Mouse (Mus musculus) limb, embryonic 10.5 days (tissue): Measurements from ENCODE around the gene Pde6c. TPM values are rescaled to one million over a fixed set of nuclear protein-coding genes. Genes with fewer than 3 reads are reported as not detected.

Experiments used
- DNase-seq: peaks from one replicate; pipeline ENCODE4 v3.0.0-alpha.2; 2017; ENCODE audit warnings: low spot score
- H3K27ac ChIP-seq: fragments of 300-500 bp; sonication (generic); 2 replicates; pipeline ENCODE4 v1.5.1; 2016; ENCODE audit warnings: mild to moderate bottlenecking
- H3K27me3 ChIP-seq: fragments of 300-500 bp; sonication (generic); 2 replicates; pipeline ENCODE4 v1.6.1; 2016; ENCODE audit warnings: low read depth, mild to moderate bottlenecking; ENCODE audit not compliant: poor library complexity, severe bottlenecking
- H3K36me3 ChIP-seq: fragments of 300-500 bp; sonication (generic); 2 replicates; pipeline ENCODE4 v1.6.1; 2016; ENCODE audit warnings: mild to moderate bottlenecking, moderate library complexity
- H3K4me1 ChIP-seq: fragments of 300-500 bp; sonication (generic); 2 replicates; pipeline ENCODE4 v1.6.1; 2016
- H3K4me3 ChIP-seq: fragments of 300-500 bp; sonication (generic); 2 replicates; pipeline ENCODE4 v1.5.1; 2016; ENCODE audit warnings: mild to moderate bottlenecking, moderate library complexity
- H3K9me3 ChIP-seq: fragments of 300-500 bp; sonication (generic); replicated peaks from 2 replicates; pipeline ENCODE4 v1.6.1; 2016; ENCODE audit warnings: mild to moderate bottlenecking
- WGBS: fragments of 180-500 bp; shearing (Covaris S2); methylation state at CpG from one replicate; pipeline ENCODE4 v1.1.7; 2016; 5-methylcytosine and 5-hydroxymethylcytosine counted together
- polyA plus RNA-seq: library from polyadenylated mRNA; unstranded; fragments of >200 nt; fragmentation: Nextera tagmentation; extraction: Ambion mirVana; gene quantifications from 2 replicates; pipeline ENCODE4 v1.2.1, GENCODE M21; 2016

The Pde6c gene
- polyA plus RNA-seq: 0.05 TPM in 1 of 2 replicates, not detected in the other

GRCm38 (mm10) chr19:38132481-38132880, at the start of gene Pde6c:
Gene Pde6c (plus strand): TSS chr19:38132781.
- Histone ChIP-seq H3K27me3 (no peaks in the 10 kb centered on the region), H3K27ac (no peak within 1 kb of the TSS), H3K9me3 (no peaks in the 10 kb centered on the region), H3K4me1 (0 out of 2 replicates have a peak, but pooled peaks cover 2% of the 10 kb centered on the region), H3K36me3 (no peaks in the 10 kb centered on the region), H3K4me3 (no peak within 1 kb of the TSS)
- peak; percentile 22 for DNase-seq
- 81% methylated on average over 6 of the region's 6 CpGs for WGBS

GRCm38 (mm10) chr19:38082931-38083525, 49.6 kb upstream of the Pde6c start:
- Histone ChIP-seq H3K4me1 (no peaks in the 10 kb centered on the region; the same call in 1 of the 2 replicates), H3K27me3 (no peaks in the 10 kb centered on the region), H3K9me3 (no peaks in the 10 kb centered on the region), H3K4me3 (no peak overlapping the region), H3K27ac (no peak overlapping the region), H3K36me3 (no peaks in the 10 kb centered on the region)
- DNase-seq: no peak
- WGBS: 70% methylated on average over 5 of the region's 5 CpGs

GRCm38 (mm10) chr19:38085841-38086240, 46.7 kb upstream of the Pde6c start:
- DNase-seq: no peak
- 92% methylated on average over 4 of the region's 4 CpGs for WGBS

DNA sequence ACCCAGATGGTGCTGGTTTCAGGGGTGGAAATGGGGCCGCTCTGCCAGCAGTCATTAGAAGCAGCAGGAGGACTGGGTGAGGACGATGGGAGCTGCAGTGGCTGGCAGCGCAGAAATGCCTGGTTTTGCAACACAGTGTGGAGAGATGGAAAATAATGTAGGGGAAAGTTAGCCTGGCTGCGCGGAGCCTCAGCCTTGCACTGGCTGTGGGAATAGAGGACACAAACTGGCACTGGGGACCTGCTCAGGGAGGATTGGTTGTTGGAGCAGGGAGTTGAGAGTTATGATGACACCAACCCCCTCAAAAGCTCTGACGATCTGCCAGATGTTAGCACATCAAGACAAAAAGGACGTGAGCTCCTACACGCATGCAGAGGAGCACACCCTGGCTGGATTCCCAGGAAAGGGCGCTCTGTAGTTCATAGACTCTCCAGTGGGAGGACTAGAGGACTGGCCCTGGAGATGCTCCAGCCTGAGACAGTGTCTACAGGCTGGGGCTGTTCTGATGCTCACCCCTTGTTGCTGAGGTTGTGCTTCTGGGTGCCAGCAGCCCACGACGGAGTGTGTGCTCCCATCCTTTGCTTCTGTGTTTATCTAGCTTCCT, 45.5 kb upstream of the Pde6c start:
- Histone ChIP-seq H3K9me3 (no peaks in the 10 kb centered on the region), H3K36me3 (no peaks in the 10 kb centered on the region), H3K27ac (no peak overlapping the region), H3K27me3 (no peaks in the 10 kb centered on the region), H3K4me1 (peaks cover 5% of the 10 kb centered on the region), H3K4me3 (no peak overlapping the region)
- WGBS: 64% methylated on average over 11 of the region's 11 CpGs
- no peak for DNase-seq

More at GRCm38 (mm10) chr19:38085841-38086240, 46.7 kb upstream of the Pde6c start:
- H3K4me3 ChIP-seq: no peak overlapping the region
- no peaks in the 10 kb centered on the region for H3K27me3 ChIP-seq
- no peak overlapping the region for H3K27ac ChIP-seq
- no peaks in the 10 kb centered on the region for H3K9me3 ChIP-seq
- no peaks in the 10 kb centered on the region for H3K4me1 ChIP-seq
- H3K36me3 ChIP-seq: no peaks in the 10 kb centered on the region

DNA sequence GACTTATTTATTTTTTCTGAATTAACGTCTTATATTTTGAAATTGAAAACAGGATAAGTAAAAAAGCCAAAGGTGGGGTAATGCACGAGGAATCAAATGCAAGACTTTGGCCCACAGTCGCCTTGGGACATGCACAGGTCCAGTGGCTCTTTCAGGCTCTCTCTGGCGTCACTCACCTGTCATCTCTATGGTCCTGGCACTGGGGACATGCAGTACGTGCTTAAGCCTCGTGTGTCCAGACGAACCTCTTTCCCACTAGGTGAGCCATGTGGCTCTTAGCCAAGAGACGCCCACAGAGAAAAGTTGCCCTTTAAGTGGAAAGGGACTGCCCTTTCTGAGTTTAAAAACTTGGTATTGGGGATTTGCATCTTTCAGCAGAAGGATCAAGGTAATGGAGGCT, 43.2 kb upstream of the Pde6c start:
- WGBS: 83% methylated on average over 8 of the region's 8 CpGs
- no peak overlapping the region for H3K4me3 ChIP-seq
- peaks cover 9% of the 10 kb centered on the region for H3K27me3 ChIP-seq
- no peak for DNase-seq
- no peak overlapping the region for H3K27ac ChIP-seq
- no peaks in the 10 kb centered on the region for H3K36me3 ChIP-seq
- no peaks in the 10 kb centered on the region for H3K9me3 ChIP-seq
- peaks cover 6% of the 10 kb centered on the region for H3K4me1 ChIP-seq

- peaks cover 14% of the 10 kb centered on the region for H3K4me1 ChIP-seq
- WGBS: 50% methylated on average over 4 of the region's 4 CpGs
- H3K27ac ChIP-seq: no peak overlapping the region
- no peaks in the 10 kb centered on the region for H3K36me3 ChIP-seq
- no peaks in the 10 kb centered on the region for H3K9me3 ChIP-seq
- peaks cover 31% of the 10 kb centered on the region for H3K27me3 ChIP-seq
- no peak for DNase-seq
- H3K4me3 ChIP-seq: no peak overlapping the region
Observed at GRCm38 (mm10) chr19:38091512-38091985, 41.0 kb upstream of the Pde6c start.

DNA sequence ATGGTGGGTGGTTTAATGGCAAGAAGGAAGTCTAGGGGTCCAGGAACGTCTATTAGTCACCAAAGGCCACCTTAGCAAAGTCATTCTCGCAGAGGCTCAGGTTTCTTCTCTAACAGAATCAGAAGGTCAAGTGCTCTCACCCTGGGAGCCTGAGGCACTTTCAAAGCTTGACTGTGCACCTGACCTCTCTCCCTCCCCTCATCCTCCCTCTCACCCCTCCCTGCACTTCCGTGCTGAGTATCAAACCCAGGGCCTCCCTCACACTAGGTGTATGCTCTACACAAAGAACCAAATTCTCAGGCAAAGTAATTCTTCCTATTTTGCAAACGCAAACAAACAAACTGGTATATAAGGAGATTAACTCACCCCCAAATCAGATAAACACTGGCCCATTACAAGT, 36.4 kb upstream of the Pde6c start:
- H3K9me3 ChIP-seq: no peaks in the 10 kb centered on the region
- H3K4me3 ChIP-seq: peak overlapping the region; percentile 47; the same call in 1 of the 2 replicates
- H3K27me3 ChIP-seq: peaks cover 73% of the 10 kb centered on the region
- H3K4me1 ChIP-seq: peaks cover 27% of the 10 kb centered on the region
- no peak for DNase-seq
- H3K27ac ChIP-seq: no peak overlapping the region
- H3K36me3 ChIP-seq: no peaks in the 10 kb centered on the region
- WGBS: 8% methylated on average over 4 of the region's 4 CpGs

GRCm38 (mm10) chr19:38096858-38097758, 35.5 kb upstream of the Pde6c start, which contains the start of gene Ffar4:
Gene Ffar4 (plus strand): TSS chr19:38097071.
- under 1% methylated on average over 77 of the region's 77 CpGs for WGBS
- Histone ChIP-seq H3K27ac (0 out of 2 replicates have a peak within 1 kb of the TSS, but pooled peaks have one; percentile 30), H3K36me3 (no peaks in the 10 kb centered on the region), H3K27me3 (peaks cover 76% of the 10 kb centered on the region), H3K9me3 (no peaks in the 10 kb centered on the region), H3K4me3 (peak within 1 kb of the TSS; percentile 47), H3K4me1 (peaks cover 21% of the 10 kb centered on the region)
- peak; percentile 57 for DNase-seq

DNA sequence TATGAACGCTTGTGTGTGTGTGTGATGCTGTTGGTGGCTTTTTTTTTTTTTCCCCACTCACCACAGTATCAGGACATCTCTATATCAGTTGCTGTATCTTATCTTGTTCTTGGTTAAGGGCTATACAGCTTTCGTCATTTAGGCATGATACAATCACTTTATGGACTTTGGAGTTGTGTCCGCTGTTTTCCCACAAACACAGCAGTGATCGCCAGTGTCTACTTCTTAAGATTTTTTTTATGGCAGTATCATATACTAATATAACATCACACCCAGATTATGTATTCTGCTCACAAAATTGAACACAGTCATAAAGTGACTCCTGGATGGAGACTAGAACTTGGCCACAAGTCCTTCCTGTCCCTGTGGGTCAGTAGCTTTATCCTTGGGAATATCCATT, 24.7 kb upstream of the Pde6c start:
- WGBS: 95% methylated on average over 4 of the region's 4 CpGs
- Histone ChIP-seq H3K36me3 (no peaks in the 10 kb centered on the region), H3K4me3 (no peak overlapping the region), H3K27ac (no peak overlapping the region), H3K9me3 (no peaks in the 10 kb centered on the region), H3K27me3 (no peaks in the 10 kb centered on the region), H3K4me1 (0 out of 2 replicates have a peak, but pooled peaks cover 3% of the 10 kb centered on the region)
- no peak for DNase-seq

- 0 out of 2 replicates have a peak, but pooled peaks cover 3% of the 10 kb centered on the region for H3K4me1 ChIP-seq
- 93% methylated on average over 15 of the region's 15 CpGs for WGBS
- no peak overlapping the region for H3K4me3 ChIP-seq
- H3K36me3 ChIP-seq: no peaks in the 10 kb centered on the region
- no peak for DNase-seq
- no peak overlapping the region for H3K27ac ChIP-seq
- H3K9me3 ChIP-seq: no peaks in the 10 kb centered on the region
- no peaks in the 10 kb centered on the region for H3K27me3 ChIP-seq
Observed at GRCm38 (mm10) chr19:38109506-38110242, 22.9 kb upstream of the Pde6c start.

- H3K27me3 ChIP-seq: no peaks in the 10 kb centered on the region
- peaks cover 5% of the 10 kb centered on the region; the same call in 1 of the 2 replicates for H3K4me1 ChIP-seq
- H3K27ac ChIP-seq: no peak overlapping the region
- no peaks in the 10 kb centered on the region for H3K9me3 ChIP-seq
- no peaks in the 10 kb centered on the region for H3K36me3 ChIP-seq
- no peak overlapping the region for H3K4me3 ChIP-seq
- 75% methylated on average over 8 of the region's 8 CpGs for WGBS
- no peak for DNase-seq
Observed at GRCm38 (mm10) chr19:38111056-38111455, 21.5 kb upstream of the Pde6c start.

DNA sequence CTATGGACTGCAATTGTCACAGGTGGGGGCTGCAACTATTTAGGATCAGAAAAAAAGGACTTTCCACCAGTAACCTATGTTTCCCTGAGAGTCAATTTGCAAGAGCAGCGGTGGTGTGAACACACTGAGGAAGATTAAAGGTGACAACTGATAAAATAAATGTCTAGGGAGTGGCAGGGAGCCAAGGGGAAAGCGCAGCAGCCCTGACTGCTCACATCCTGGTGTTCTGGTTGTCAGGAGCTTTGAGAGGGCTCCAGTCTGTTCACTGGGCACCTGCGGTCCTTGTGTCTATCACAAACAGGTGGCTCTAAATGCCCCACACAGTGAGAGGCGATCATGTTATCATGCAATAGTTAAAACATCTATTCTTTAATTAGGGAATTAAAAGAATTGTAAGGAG, 20.0 kb upstream of the Pde6c start:
- Histone ChIP-seq H3K36me3 (no peaks in the 10 kb centered on the region), H3K27me3 (no peaks in the 10 kb centered on the region), H3K4me1 (peaks cover 7% of the 10 kb centered on the region; the same call in 1 of the 2 replicates), H3K27ac (no peak overlapping the region), H3K4me3 (no peak overlapping the region), H3K9me3 (no peaks in the 10 kb centered on the region)
- WGBS: 52% methylated on average over 4 of the region's 4 CpGs
- DNase-seq: no peak
